Mouse (Mus musculus) spleen, embryonic (tissue): ENCODE results near the gene Grip2.

Experiments
- CTCF ChIA-PET: fragments of 350-600 bp; sonication (Branson Sonifier 250); formaldehyde crosslinking; loops from one replicate; lab custom pipeline; 2022; lab: Charles Lee

Grip2 gene

DNA sequence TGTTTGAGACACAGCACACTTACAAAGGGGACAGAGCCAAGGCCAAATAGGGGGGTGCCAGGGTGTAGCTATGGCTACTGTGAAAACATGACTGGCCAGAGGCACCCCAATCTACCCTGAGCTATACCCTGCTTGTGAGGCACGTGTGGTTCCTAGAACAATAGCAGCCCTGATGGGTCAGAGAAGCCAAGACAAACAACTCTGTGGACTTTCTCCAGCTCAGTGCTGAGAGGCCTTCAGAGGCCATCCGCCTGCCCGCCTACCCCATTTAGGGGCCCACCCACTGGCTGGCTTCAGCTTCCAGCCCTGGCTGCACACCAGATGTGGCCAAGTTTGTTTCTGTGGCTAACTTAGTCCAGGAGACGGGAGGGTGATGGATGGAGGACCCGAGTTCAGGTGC, 90.6 kb downstream of the Grip2 start:
- CTCF ChIA-PET: interaction anchor here (0.6 kb wide), 1 partner anchor 37 kb away, joined by 4 read pairs; no protein-coding TSS in a partner anchor

DNA sequence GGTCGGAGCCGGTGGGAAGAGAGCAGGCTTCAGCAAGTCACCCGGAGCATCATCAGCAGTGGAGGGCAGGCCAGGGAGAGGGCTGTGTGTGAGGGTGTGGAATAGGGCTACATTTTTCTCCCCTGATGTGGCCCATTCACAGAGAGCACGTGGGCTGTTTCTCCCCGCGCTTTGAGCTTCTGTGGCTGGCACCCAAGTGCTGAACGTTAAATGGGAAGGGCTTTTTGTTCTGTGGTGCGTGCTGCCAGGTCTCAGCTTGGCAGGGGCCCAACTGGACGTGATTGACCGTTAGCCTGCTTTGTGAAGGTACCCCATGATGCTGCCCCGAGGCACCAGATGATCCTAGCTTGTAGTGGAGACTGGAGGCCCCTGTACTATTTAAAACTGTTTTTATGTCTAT, 94.9 kb downstream of the Grip2 start:
- CTCF ChIA-PET: interaction anchor here (1.5 kb wide), 1 partner anchor 12 kb away, joined by 5 read pairs; no protein-coding TSS in a partner anchor

DNA sequence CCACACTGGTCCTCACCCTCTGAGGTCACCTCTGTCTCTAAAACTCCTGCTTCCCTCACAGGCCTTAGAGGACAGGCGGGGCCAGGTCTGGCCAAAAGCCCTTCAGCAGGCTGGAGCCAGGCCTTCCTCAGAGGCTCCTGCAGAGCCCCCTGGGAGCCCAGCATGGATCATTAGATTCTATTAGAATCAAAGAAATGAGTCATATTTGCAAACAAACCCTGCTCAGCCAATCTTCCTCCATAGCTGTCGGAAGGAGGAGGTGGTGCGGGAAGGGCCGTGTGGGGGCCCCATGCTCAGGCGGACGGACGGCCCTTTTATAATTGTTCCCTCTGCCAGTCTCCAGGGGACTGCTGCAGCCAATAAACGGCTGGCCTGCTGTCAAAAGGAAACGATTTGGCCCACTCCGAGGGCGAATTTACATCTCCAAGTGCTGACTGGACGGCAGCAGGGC, 97.3 kb downstream of the Grip2 start:
- CTCF ChIA-PET: interaction anchor here (0.5 kb wide), 1 partner anchor 12 kb away, joined by 4 read pairs; no protein-coding TSS in a partner anchor

DNA sequence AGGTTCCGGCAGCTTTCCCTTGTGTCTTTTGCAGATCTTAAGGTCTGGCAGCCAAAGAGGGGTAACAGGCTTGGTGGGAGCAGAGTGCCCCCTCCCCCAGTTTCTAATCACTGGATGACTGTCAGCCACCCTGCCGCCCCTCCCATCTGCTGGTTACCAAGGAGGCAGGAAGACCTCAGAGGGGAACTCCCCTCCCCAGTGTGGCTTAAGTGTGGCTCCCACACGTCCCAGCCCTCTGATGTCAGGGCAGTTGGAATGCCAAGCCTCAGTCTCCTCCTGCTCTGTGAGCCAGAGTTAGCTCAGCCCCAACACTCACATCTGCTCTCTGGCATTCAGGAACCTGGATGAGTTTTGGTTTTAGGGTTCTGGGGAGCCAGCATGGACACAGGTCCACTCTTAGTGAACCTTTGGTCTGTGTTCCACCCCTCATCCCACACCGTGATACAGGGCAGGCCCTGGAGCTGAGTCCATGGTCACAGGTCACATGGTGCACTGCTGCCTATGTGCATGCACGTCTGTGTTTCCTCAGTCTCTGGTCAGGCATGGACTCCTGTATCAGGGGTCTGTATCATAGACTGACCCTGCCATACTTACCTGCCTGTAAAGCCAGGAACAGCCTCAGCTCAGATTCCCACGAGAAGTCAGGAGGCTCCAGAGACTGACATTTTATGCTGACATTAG, 98.0 kb downstream of the Grip2 start:
- CTCF ChIA-PET: interaction anchor here (0.5 kb wide), 1 partner anchor 12 kb away, joined by 4 read pairs; no protein-coding TSS in a partner anchor

DNA sequence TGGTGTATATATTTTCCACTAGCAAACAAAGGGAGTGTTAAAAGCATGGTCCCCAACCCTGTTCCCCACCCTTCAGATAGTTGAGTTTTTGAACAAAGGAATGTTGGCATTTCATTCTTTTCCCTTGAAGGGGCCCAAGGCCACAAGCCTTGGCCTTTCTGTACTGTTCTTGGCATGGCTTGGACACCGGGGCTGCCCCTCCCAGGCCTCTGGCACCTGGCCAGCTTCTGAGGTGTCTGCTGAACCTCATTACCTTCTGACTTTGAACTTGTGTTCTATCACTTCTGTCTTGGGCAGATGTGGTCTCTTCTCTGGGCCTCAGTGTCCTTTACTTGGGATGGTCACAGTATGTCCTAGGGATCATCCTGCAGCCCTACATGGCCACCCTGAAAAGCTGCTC, 99.7 kb downstream of the Grip2 start:
- CTCF ChIA-PET: no interaction called here

DNA sequence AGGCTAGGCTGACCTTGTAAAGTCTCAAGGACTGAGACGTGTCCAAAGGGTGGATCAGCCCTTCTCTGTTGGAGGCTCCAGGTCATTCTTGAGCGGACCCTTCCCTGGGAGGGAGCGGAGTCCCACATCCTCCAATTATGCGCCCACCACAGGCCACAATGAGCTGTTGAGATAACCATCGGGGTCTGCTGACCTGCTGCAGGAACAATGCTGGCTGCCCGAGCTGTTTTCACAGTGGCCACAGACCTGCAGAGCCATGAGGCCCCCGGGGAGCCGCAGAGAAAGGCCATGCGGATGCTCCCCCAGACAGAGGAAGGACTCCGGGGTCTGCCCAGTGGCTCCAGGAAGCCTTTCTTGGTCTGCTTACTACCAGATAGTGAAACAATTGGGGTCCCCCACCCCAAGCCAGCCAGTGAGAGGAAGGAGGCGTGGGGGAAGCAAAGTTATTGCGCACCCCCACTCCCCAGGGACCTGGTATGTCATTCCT, 105.8 kb downstream of the Grip2 start:
- CTCF ChIA-PET: no interaction called here

DNA sequence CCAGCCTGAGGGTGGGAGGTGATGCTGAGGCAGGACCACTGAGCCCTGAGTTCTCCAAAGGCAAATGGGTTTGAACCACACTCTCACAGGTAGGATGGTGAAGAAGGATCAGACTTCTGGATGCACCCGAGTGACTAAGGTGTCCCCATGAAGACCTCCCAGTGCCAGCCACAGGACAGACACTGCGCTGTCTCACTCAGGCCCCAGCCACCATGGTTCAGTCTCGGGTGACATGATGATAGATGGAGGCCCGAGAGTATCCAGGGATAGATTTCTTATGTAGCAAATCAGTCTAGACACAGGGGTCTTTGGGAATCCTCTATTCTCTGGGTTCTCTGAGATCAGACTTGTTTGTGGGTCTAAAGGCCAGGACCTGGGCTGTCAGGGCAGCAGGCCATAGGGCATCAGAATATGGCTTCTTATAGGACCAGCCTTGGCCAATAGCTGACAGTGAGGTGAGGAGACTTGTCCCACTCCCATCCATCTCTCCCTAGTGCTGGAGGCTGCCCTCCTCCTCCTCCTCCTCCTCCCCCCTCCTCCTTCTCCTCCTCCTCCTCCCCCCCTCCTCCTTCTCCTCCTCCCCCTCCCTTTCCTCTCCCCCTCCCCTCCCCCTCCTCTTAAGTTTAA, 106.3 kb downstream of the Grip2 start:
- CTCF ChIA-PET: interaction anchor here (1.2 kb wide), 1 partner anchor 11 kb away, joined by 5 read pairs; no protein-coding TSS in a partner anchor

DNA sequence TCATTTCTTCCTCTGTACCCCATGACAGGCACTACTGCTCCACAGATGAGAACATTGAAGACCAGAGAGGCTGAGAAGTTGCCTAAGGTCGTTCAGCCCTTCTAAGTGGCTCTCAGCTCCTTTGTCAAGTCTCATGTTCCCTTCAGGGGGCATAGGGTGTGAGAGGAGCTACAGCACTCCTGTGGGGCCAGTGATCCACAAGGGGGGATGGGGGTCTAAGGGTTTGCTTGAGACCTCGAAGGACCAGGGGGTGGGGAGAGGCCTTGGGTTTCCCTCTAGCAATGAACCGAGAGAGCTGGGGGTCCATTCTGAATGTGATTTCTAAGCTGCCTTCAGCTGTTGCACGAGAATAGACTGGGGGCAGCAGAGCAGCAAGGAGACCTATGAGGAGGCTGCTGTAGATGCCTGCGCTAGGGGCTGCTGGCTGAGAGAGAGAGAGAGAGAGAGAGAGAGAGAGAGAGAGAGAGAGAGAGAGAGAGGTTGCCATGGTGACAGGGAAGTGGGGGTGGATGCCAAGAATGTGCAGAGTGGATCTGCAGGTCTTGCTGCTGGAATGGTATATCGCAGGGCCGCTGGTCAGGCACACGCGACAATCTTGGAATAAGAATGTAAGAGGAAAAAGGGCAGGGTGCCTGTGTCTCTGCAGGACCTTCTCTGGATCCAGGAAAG, 107.1 kb downstream of the Grip2 start:
- CTCF ChIA-PET: interaction anchor here (1.2 kb wide), 1 partner anchor 12 kb away, joined by 5 read pairs; no protein-coding TSS in a partner anchor

DNA sequence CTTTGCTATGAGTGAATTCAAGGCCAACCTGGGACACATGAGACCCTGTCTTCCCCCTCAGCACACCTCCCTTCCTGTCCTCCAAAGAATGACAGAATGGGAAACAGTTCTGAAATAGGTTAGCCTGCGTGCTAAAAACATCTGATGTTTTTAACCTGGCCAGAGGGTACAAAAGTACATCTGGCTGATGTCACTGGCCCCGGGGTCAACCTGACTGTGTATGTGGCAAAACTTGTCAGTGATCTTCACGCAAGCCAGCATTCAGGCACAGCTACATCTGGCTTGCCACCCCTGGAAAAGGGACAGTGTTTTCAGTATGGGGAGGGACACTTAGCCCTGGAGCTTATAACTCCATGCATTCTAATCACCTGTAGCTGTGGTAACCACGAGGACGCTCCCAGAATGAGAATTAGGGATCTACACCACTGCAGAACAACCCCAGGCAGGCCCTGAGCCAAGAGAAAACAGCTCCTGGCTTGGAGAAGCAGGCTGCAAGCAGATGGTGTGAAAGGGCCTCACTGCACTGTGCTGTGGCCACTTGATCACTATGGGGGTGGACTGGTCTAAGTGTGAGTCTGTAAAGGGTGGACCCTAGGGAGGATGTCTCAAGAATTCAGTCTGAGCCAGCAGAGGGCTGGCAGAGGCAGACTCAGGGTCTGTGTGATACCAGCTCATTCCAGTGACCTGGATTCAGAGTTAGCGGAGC, 107.9 kb downstream of the Grip2 start:
- CTCF ChIA-PET: interaction anchor here (1.2 kb wide), 1 partner anchor 13 kb away, joined by 5 read pairs; no protein-coding TSS in a partner anchor

DNA sequence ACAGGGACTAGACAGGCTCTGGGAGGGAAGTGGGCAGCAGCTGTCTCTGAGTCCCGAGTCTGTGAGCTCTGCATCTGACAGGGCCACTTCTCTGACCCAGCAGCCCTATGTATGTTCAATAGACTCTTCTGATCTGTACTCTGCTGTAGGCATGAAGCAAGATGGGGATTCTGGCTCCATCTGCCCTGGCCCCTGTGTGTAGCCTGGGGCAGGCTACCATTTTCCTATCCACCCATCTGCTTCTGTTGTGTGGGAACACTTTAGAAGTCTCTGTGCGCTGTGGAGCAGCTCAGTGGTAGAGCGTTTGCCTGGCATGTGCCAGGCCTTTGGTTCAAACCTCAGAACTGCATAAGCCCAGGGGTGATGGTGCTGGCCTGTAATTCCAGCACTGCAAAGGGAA, 108.4 kb downstream of the Grip2 start:
- CTCF ChIA-PET: no interaction called here

DNA sequence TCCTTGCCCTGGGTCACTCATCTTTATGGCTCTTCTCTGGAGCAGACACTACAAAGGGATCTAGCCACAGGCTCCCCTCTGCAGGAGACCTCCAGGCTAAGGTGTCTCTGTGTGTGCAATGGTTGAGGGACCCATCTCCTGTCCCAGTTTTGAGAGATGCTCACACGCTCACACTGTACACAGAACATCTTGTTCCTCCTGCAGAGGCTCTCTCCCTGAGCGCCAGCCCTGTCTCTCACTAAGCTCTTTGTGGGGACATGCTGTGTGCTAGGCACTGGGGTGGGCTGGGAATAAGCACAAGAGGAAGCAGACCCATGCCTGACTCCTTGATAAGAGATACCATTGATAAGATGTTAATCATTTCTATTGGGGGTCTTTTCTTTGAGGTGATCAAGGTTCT, 109.0 kb downstream of the Grip2 start:
- CTCF ChIA-PET: no interaction called here

DNA sequence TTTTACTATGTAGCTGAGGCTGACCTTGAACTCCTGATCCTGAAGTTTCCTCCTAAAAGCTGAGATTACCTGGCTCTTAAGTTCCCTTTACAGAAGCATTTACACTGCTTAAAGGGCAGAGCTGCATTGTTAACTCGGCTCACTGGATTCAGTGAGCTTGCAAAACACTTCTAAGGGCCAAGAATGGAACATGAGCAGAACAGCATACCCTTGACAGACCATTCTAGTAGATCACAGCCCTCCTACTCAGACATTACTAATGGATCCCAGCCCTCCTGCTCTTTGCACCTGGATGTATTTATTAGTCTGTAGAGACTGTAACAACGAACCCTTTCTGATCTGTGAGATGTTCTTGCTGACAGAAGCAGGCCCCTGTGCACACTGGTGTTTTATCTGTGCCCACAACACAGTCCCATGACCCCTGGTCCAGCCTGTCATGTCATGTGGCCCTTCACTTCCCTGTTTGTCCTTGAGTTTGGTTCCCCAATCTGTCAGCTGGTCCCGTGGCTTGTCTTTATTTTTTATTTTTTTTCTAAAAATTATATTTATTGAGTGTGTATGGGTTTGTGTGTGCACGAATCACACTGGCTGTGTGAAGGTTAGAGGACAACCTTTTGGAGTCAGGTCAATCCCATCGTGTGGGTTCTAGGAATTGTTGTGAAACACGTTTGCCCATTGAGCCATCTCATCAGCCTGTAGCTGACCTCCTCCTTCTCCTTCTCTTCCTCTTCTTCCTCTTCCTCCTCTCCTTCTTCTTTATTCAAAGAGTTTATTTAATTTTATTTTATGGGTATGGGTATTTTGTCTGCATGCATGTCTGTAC, 110.9 kb downstream of the Grip2 start:
- CTCF ChIA-PET: no interaction called here

DNA sequence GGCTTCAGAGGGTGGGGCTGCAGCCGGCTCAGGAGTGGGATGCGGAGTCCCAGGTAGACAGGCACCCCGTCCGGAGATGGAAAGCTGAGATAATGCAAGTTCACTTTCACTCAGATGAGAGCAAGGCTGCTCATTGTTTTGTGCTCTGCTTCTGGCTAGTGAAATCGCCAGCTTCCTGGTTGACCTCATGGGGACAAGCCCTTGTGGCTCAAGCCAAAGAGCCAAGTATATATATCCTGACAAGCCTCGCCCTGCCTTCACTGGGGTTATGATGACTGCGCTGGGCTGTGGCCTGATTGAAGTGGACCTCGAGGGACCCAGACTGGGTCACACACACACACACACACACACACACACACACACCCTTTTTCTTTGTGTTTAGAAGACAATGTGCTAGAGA, 112.0 kb downstream of the Grip2 start:
- CTCF ChIA-PET: interaction anchor here (0.7 kb wide), 1 partner anchor 98 kb away, joined by 17 read pairs; no protein-coding TSS in a partner anchor

DNA sequence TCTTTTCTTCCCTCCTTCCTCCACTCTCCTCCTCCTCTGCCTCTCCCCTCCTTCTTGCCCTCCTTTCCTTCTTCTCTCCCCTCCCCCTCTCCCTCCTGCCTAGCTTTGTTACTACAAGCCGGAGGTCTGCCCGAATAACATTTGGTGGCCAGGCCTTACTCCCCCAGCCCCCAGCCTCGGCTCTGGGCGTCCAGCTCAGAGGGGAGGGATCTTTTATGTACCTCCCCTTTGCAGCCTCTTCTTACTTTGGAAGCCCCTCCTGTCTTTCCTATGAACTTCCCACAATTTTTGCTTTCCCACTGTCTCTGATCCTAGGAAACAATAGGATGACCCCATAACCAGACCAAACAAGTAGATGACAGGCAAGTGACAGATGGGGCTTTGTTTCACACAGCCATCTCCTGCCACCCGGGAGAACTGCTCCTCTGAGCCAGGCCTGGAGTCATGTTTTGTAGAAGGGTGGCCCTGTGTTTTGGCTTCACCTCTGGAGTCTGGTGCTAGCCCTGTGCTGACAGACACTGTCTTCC, 113.6 kb downstream of the Grip2 start:
- CTCF ChIA-PET: no interaction called here

DNA sequence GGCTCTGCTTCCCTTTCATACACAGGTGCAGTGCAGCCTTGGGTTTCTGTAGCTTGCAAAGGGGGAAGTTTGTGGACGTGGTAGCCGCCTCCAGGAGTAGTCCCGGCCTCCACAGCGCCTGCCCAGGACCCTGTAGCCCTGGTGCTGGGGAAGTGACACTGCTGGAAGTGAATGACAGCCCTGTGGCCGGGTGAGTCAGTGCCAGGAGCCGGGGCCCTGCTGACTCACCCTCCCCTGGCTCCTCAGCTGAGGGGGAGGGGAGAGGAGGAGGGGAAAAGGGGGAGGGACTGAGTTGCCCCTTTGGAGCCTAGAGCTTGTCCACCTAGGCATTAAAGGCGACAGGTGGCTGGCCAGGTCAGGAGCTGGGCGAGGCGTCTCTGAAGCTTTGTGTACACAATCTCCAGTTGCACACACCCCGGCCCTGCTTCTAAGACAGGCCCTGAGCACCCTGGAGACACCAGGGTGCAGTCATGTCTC, 114.2 kb downstream of the Grip2 start:
- CTCF ChIA-PET: no interaction called here

DNA sequence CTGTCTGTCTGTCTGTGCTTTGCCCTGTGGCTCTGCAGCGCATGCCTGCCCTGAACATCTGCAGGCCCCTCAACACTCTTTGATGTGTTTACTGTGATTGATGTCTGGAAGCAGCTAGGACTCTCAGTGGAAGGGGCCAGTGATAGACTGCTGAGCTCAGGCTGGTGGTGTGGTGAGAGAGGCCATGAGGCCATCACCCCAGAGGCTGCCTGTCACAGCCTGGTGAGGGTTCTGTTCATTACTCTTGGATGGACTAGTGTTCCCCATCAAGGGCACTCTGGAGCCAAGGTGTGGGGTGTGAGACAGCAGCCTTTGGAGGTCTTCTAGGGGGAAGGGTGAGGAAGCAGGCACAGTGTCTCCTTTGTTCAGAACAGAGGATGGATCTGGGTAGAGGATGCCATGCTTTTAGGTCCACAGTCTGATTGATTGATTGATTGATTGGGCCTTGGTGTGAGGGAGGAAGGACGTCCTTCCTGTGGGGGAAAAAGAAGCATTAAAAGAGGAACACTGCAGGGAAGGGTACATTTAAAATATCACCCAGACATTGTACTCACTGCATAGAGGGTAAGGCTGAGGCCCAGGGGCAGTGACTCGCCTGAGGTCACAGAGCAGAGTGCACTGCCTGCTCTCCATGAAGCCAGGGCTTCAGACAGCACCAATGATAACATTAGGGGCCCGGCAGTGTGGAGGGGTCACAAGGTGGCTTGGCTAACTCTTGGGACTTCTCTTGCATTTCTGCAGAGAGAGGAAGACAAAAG, 114.8 kb downstream of the Grip2 start:
- CTCF ChIA-PET: no interaction called here
